Mouse (Mus musculus) MEL (cell line): ENCODE measurements at regions not wholly inside any gene's neighbourhood (a gene's known extent, or its start where the extent isn't known, plus 50 kb on each side); places are given as distances from the start of the nearest gene placed in this dataset.

Source experiments
- CTCF ChIP-seq, 3 experiments: IDR thresholded peaks in 2 of 3; conservative IDR thresholded peaks in 1 of 3; 2 replicates each; pipeline ENCODE4 v1.5.1; 2011 to 2012; ENCODE audit warnings: low read length in 3 of 3, low read depth in 2 of 3, mild to moderate bottlenecking in 2 of 3, improper control_type of control experiment in 1 of 3, inconsistent platforms in 1 of 3, mixed read lengths in 1 of 3, moderate library complexity in 1 of 3; ENCODE audit not compliant: control insufficient read depth in 1 of 3, insufficient read depth in 1 of 3, poor library complexity in 1 of 3, severe bottlenecking in 1 of 3
- GABPA ChIP-seq: IDR thresholded peaks from 2 replicates; pipeline ENCODE4 v1.6.1; 2012; ENCODE audit warnings: low read depth, mild to moderate bottlenecking, inconsistent platforms, low read length, improper control_type of control experiment, moderate library complexity
- KAT2A ChIP-seq: conservative IDR thresholded peaks from 2 replicates; pipeline ENCODE4 v1.6.1; 2012; ENCODE audit warnings: low read depth, low read length, improper control_type of control experiment, inconsistent platforms
- MXI1 ChIP-seq: IDR thresholded peaks from 2 replicates; pipeline ENCODE4 v1.6.1; 2011; ENCODE audit warnings: mild to moderate bottlenecking, low read depth, low read length, improper control_type of control experiment
- NRF1 ChIP-seq: IDR thresholded peaks from 2 replicates; pipeline ENCODE4 v1.6.1; 2014; ENCODE audit warnings: low read depth, mild to moderate bottlenecking, inconsistent platforms, low read length, improper control_type of control experiment, moderate library complexity; ENCODE audit not compliant: poor library complexity, insufficient read depth, severe bottlenecking
- POLR2A ChIP-seq, 2 experiments: IDR thresholded peaks; 2 replicates each; pipeline ENCODE4 v1.6.1; 2011 to 2012; ENCODE audit warnings: low read length in 2 of 2, mild to moderate bottlenecking in 2 of 2, control low read depth in 1 of 2, improper control_type of control experiment in 1 of 2, low read depth in 1 of 2, moderate library complexity in 1 of 2; ENCODE audit not compliant: control insufficient read depth in 1 of 2, insufficient read depth in 1 of 2, poor library complexity in 1 of 2
- UBTF ChIP-seq: IDR thresholded peaks from 2 replicates; pipeline ENCODE4 v1.6.1; 2012; ENCODE audit warnings: low read depth, mild to moderate bottlenecking, inconsistent platforms, low read length, improper control_type of control experiment, moderate library complexity, borderline replicate concordance; ENCODE audit not compliant: insufficient read depth
- USF2 ChIP-seq, 2 experiments: IDR thresholded peaks; 2 replicates each; pipeline ENCODE4 v1.6.1; 2011 to 2012; ENCODE audit warnings: improper control_type of control experiment in 2 of 2, low read length in 2 of 2, borderline replicate concordance in 1 of 2, inconsistent platforms in 1 of 2, low read depth in 1 of 2, mild to moderate bottlenecking in 1 of 2; ENCODE audit not compliant: insufficient read depth in 1 of 2

DNA sequence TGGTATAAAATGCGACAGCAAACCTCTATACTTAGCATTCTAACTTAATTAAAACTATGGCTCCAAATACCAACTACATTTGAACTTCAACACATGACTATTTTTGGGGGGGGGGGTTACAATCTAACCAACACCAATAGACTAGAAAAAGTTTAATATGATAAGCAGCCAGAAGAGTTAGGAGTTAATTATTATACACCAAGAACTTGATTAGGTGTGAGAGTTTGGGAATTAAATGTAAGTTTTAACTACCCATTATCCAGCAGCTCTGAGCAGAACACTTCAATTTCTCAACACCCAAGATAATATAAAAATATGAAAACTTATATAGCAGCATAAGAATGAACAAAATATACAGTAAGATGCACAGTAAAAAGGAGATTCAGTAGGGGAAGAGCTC is 59.2 kb upstream of the Rgs17 start:
- TF ChIP-seq KAT2A: no peak
- TF ChIP-seq CTCF (IDR thresholded peaks at IDR 0.05 in 2 of 3, conservative IDR thresholded peaks at IDR 0.05 in 1 of 3; ENCODE audit: control insufficient read depth in 1 of 3, insufficient read depth in 1 of 3, low read depth in 2 of 3, low read length in 3 of 3, poor library complexity in 1 of 3, severe bottlenecking in 1 of 3): no peak
- TF ChIP-seq UBTF: no peak
- no peak for TF ChIP-seq MXI1
- TF ChIP-seq USF2 (IDR thresholded peaks at IDR 0.05; ENCODE audit: borderline replicate concordance in 1 of 2, insufficient read depth in 1 of 2, low read depth in 1 of 2, low read length in 2 of 2): no peak
- no peak for TF ChIP-seq GABPA
- no peak for TF ChIP-seq POLR2A (IDR thresholded peaks at IDR 0.05; ENCODE audit: control insufficient read depth in 1 of 2, insufficient read depth in 1 of 2, low read depth in 1 of 2, low read length in 2 of 2, poor library complexity in 1 of 2)
- TF ChIP-seq NRF1: no peak
